Mouse (Mus musculus) brown adipose tissue, adult 24 weeks (tissue): ENCODE results near the gene Dcaf5. TPM values are rescaled to one million over a fixed set of nuclear protein-coding genes. Genes with fewer than 3 reads are reported as not detected.

ENCODE experiments used
- H3K27ac ChIP-seq: fragments of 200-500 bp; replicated peaks from 2 replicates; pipeline ENCODE4 v1.5.1; 2012; ENCODE audit warnings: low read depth, mild to moderate bottlenecking, low read length
- H3K4me1 ChIP-seq: fragments of 200-500 bp; 2 replicates; pipeline ENCODE4 v1.6.1; 2012; ENCODE audit warnings: low read length, mixed read lengths; ENCODE audit not compliant: control insufficient read depth, insufficient read depth, insufficient read length
- H3K4me3 ChIP-seq: fragments of 200-500 bp; 2 replicates; pipeline ENCODE4 v1.5.1; 2012; ENCODE audit warnings: low read depth, mild to moderate bottlenecking, low read length, moderate library complexity; ENCODE audit not compliant: insufficient read depth
- polyA plus RNA-seq: library from polyadenylated mRNA; stranded (reverse); fragments of >200 nt; gene quantifications from 2 replicates; pipeline ENCODE4 v1.2.4, GENCODE M21; 2012; ENCODE audit not compliant: missing spikeins, insufficient read depth, insufficient read length

Dcaf5 gene
- polyA plus RNA-seq, 1 experiment, result 15.5 TPM

DNA sequence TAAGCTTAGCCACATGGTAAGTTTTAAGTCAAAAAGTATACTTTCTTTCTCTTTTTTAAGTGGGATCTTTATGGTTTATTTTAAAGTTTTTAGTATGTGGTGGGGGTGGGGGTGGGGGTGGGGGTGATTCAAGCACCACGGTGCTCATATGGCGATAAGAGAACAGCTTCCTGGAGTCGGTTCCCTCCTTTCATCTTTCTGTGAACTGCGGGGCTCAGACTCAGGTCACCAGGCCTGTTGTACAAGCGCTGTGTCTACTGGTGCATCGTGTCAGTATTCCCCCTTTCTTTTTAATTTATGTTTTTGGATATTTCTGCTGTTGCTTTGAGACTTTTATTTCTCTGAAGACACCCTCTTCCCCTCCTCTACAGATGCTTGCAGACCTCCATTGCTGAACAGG, 137.7 kb downstream of the Dcaf5 start:
- no peaks in the 10 kb centered on the region for H3K4me1 ChIP-seq
- no peak overlapping the region for H3K27ac ChIP-seq
- no peak overlapping the region for H3K4me3 ChIP-seq

DNA sequence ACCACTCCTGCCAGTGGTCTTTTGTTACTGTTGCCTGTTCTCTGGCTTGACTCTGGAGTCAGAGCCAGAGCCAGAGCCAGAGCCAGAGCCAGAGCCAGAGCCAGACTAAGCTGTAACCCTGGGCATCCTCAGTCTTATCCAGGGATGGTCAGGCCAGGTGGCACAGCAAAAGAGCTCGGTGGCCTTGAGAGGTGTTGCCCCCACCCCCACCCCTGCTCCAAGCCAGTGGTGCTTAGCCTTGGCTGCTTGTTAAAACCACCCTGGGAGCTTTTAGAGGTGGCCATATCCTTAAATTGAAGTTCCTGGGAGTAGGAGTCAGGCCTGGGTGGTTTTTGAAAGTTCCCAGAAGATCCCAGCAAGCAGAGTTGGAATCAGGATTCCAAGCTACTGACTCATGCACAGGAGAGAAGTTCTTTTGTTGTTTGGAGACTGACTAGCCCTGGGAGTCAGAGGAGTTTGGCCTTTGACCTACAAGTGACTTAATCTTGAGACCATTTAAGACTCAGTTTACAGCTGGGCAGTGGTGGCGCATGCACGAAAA, 144.4 kb downstream of the Dcaf5 start:
- H3K4me3 ChIP-seq, result no peak overlapping the region
- no peaks in the 10 kb centered on the region for H3K4me1 ChIP-seq
- H3K27ac ChIP-seq, result no peak overlapping the region

DNA sequence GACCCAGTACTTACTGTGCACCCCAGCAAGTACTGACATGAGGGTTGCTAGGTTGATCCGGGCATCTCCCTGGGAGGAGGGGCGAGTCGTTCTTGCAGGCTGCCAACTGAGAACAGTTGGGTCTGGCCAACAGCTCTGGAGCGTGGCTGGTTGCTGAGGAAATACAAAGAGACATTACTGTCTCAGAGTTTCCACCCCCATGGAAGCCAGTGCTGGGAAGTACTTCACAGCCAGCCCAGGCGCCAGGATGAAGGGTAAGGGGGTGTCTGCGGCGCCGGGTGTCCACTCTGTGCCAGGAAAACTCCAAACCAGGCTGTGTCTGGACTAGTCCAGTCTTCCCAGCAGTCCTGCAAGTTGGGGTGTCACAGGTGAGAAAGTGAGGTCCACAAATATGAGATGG, 145.4 kb downstream of the Dcaf5 start:
- Histone ChIP-seq H3K4me1 (no peaks in the 10 kb centered on the region), H3K27ac (no peak overlapping the region), H3K4me3 (no peak overlapping the region)

DNA sequence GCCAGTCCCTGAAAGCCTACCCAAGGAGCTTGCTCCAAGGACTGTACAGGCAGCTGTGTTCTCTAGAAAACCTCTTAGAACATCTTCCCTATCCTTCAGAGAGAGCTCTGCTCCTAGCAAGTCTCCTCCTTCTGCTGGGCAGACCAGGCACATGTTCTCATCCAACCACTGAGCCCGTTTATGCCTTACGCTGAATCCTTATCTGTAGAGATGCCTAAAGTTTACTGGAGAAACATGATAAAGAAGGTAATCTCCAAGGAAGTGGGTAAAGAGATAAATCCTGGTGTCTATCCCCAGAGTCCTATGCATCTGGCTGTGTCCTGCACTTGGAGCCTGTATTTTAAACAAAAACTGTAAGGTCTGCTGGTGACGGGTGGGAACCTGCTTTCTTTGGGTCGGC, 145.9 kb downstream of the Dcaf5 start:
- no peak overlapping the region for H3K27ac ChIP-seq
- H3K4me1 ChIP-seq, result no peaks in the 10 kb centered on the region
- no peak overlapping the region for H3K4me3 ChIP-seq

DNA sequence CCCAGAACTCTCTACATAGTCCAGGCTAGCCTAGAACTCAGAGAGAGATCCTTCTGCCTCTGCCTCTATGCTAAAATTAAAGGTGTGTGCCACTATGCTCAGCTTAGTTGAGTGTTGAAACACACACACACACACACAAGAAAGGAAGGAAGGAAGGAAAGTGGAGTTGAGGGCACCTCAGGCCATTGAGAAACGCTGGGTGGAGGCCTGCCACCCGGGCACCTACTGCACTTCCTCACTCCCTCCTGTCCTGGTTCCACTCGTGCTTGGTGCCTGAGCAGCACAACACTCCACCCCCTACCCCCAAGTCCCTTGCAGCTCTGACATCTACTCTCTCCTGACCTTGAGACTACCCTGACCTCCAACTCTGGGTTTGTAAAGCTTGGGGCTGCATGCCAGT, 146.7 kb downstream of the Dcaf5 start:
- no peak overlapping the region for H3K27ac ChIP-seq
- H3K4me3 ChIP-seq, result no peak overlapping the region
- H3K4me1 ChIP-seq, result no peaks in the 10 kb centered on the region

DNA sequence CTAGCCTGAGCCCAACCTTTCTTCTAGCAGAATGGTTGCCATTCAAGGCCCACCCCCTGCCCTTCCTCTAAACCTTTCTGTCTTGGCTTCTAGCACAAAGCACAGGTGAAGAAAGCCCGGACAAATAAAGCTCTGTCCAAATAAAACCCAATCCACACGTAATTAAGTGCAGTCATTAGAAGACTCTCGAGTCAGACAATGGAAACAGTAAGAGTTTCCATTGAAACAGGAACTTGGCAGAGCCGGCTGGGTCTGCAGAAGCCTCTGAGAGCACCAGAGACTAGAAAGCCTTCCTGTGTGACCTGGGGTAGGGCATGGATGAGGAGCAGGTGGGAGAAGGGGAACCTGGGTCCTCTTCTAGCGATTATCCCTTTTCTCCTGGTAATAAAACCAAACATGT, 150.5 kb downstream of the Dcaf5 start:
- H3K4me1 ChIP-seq, result no peaks in the 10 kb centered on the region
- H3K27ac ChIP-seq, result no peak overlapping the region
- no peak overlapping the region for H3K4me3 ChIP-seq

Other genes with a start within 250 kb of the Dcaf5 start
- 2.9 and 3.3 TPM in 2 replicates for gene Actn1, start 176.2 kb downstream of the Dcaf5 start, polyA plus RNA-seq
- gene Exd2, start 26.5 kb upstream of the Dcaf5 start, polyA plus RNA-seq, result 8.7 and 11.4 TPM in 2 replicates
- gene Galnt16, start 81.7 kb upstream of the Dcaf5 start, polyA plus RNA-seq, result 3.1 and 4.1 TPM in 2 replicates
- 16.8 and 20.8 TPM in 2 replicates for gene Slc39a9, start 207.3 kb upstream of the Dcaf5 start, polyA plus RNA-seq
- 21.9 and 23.5 TPM in 2 replicates for gene Erh, start 207.7 kb upstream of the Dcaf5 start, polyA plus RNA-seq